Comparison of ENCODE assay signal across 17 mouse cellular contexts in genomic region chr12:103040136-103040535, GRCm38 (mm10).
DNase-seq lines count a peak whose midpoint lies in the region; ATAC-seq and TF ChIP-seq lines count a peak whose summit lies in the region.
"Had no signal": no experiment of that assay in that cellular context is flagged by ENCODE, and none has a peak within 500 bp of the region (broad histone marks: within the 10 kb centered on the region; RNA-seq: fewer than 3 reads in every experiment).

No protein-coding gene starts in this region.

- DNase-seq in heart, adult 11 months: peak; percentile 70
- DNase-seq in heart, postnatal 4 days: no peak
- DNase-seq in hindbrain, postnatal 0 days (ENCODE audit: low spot score): peak; percentile 56
- DNase-seq in lung, postnatal 0 days (ENCODE audit: low spot score): peak; percentile 13
- DNase-seq in lung, postnatal 14 days: no peak
- peak; percentile 25 for DNase-seq in limb, embryonic 10.5 days (ENCODE audit: low spot score)
- DNase-seq in frontal cortex, postnatal 10 days (ENCODE audit: low spot score in 2 of 2): no peak
- DNase-seq: adrenal gland, adult 8-10 months; adrenal gland, postnatal 36 days; gastrocnemius, postnatal 10 days; heart, postnatal 14 days had no signal

- WGBS in hindbrain, postnatal 0 days: 69% methylated on average over 2 of the region's 2 CpGs
- 87% methylated on average over 2 of the region's 2 CpGs for WGBS in hindbrain, embryonic 13.5 days
- 53% methylated on average over 2 of the region's 2 CpGs for WGBS in lung, postnatal 0 days
- 89% methylated on average over 2 of the region's 2 CpGs for WGBS in limb, embryonic 10.5 days

- TF ChIP-seq EP300 in lung, postnatal 0 days (IDR thresholded peaks at IDR 0.05): no peak

- no peak overlapping the region for H3K4me2 ChIP-seq in hindbrain, postnatal 0 days (ENCODE audit: low read depth, low read length)
- H3K4me2 ChIP-seq in hindbrain, embryonic 13.5 days: no peak overlapping the region
- no peak overlapping the region for H3K4me2 ChIP-seq in lung, postnatal 0 days (replicated peaks; ENCODE audit: low read depth, low read length)
- H3K4me2 ChIP-seq: embryonic facial prominence, embryonic 12.5 days; forebrain, embryonic 15.5 days had no signal

- H3K9ac ChIP-seq in hindbrain, postnatal 0 days (replicated peaks; ENCODE audit: low read length): no peak overlapping the region
- no peak overlapping the region for H3K9ac ChIP-seq in hindbrain, embryonic 13.5 days
- H3K9ac ChIP-seq in lung, postnatal 0 days (replicated peaks; ENCODE audit: low read depth): no peak overlapping the region
- H3K9ac ChIP-seq: embryonic facial prominence, embryonic 12.5 days; forebrain, embryonic 15.5 days had no signal

- H3K27me3 ChIP-seq in hindbrain, postnatal 0 days (ENCODE audit: insufficient read depth, low read length): no peaks in the 10 kb centered on the region
- H3K27me3 ChIP-seq in hindbrain, embryonic 13.5 days: no peaks in the 10 kb centered on the region
- no peaks in the 10 kb centered on the region for H3K27me3 ChIP-seq in lung, postnatal 0 days (replicated peaks; ENCODE audit: insufficient read depth, low read length)
- H3K27me3 ChIP-seq in limb, embryonic 10.5 days (ENCODE audit: low read depth, poor library complexity, severe bottlenecking): no peaks in the 10 kb centered on the region
- H3K27me3 ChIP-seq: embryonic facial prominence, embryonic 12.5 days; forebrain, embryonic 15.5 days had no signal

- no peak overlapping the region for H3K4me3 ChIP-seq in hindbrain, postnatal 0 days (ENCODE audit: low read length)
- no peak overlapping the region for H3K4me3 ChIP-seq in hindbrain, embryonic 13.5 days
- H3K4me3 ChIP-seq in lung, postnatal 0 days (ENCODE audit: low read depth, low read length): no peak overlapping the region
- no peak overlapping the region for H3K4me3 ChIP-seq in limb, embryonic 10.5 days
- H3K4me3 ChIP-seq: embryonic facial prominence, embryonic 12.5 days; forebrain, embryonic 15.5 days; hindbrain, embryonic 10.5 days had no signal

- no peak overlapping the region for H3K27ac ChIP-seq in hindbrain, postnatal 0 days
- no peak overlapping the region for H3K27ac ChIP-seq in hindbrain, embryonic 13.5 days
- no peak overlapping the region for H3K27ac ChIP-seq in lung, postnatal 0 days (ENCODE audit: low read length)
- H3K27ac ChIP-seq in limb, embryonic 10.5 days: no peak overlapping the region
- H3K27ac ChIP-seq: embryonic facial prominence, embryonic 12.5 days; forebrain, embryonic 15.5 days; hindbrain, embryonic 10.5 days had no signal

- ATAC-seq in hindbrain, postnatal 0 days: peak; percentile 67; the same call in 1 of the 2 replicates
- no peak for ATAC-seq in hindbrain, embryonic 13.5 days (ENCODE audit: low FRiP score)
- ATAC-seq in lung, postnatal 0 days: peak; percentile 25; the same call in 1 of the 2 replicates
- ATAC-seq: forebrain, embryonic 15.5 days; inflammation-experienced regulatory T-cells, adult 6 months; intestine, postnatal 0 days had no signal

- H3K4me1 ChIP-seq in hindbrain, postnatal 0 days (ENCODE audit: insufficient read depth, low read length): no peaks in the 10 kb centered on the region
- no peaks in the 10 kb centered on the region; the same call in 1 of the 2 replicates for H3K4me1 ChIP-seq in hindbrain, embryonic 13.5 days (replicated peaks)
- H3K4me1 ChIP-seq in lung, postnatal 0 days (ENCODE audit: insufficient read depth, low read depth, low read length): no peaks in the 10 kb centered on the region
- no peaks in the 10 kb centered on the region for H3K4me1 ChIP-seq in limb, embryonic 10.5 days
- H3K4me1 ChIP-seq: embryonic facial prominence, embryonic 12.5 days had no signal

- no peak for TF ChIP-seq CTCF in hindbrain, postnatal 0 days (IDR thresholded peaks at IDR 0.05; ENCODE audit: low read depth)
- no peak for TF ChIP-seq CTCF in lung, postnatal 0 days (IDR thresholded peaks at IDR 0.05)

- H3K9me3 ChIP-seq in hindbrain, postnatal 0 days (ENCODE audit: low read length): no peaks in the 10 kb centered on the region
- H3K9me3 ChIP-seq in hindbrain, embryonic 13.5 days: no peaks in the 10 kb centered on the region
- no peaks in the 10 kb centered on the region for H3K9me3 ChIP-seq in lung, postnatal 0 days (ENCODE audit: low read length)
- no peaks in the 10 kb centered on the region for H3K9me3 ChIP-seq in limb, embryonic 10.5 days (replicated peaks)
- H3K9me3 ChIP-seq: embryonic facial prominence, embryonic 12.5 days; forebrain, embryonic 15.5 days had no signal

- no peaks in the 10 kb centered on the region for H3K36me3 ChIP-seq in hindbrain, postnatal 0 days (ENCODE audit: insufficient read depth, low read length)
- H3K36me3 ChIP-seq in hindbrain, embryonic 13.5 days: peaks cover 8% of the 10 kb centered on the region
- no peaks in the 10 kb centered on the region for H3K36me3 ChIP-seq in lung, postnatal 0 days (ENCODE audit: insufficient read depth, low read length)
- no peaks in the 10 kb centered on the region for H3K36me3 ChIP-seq in limb, embryonic 10.5 days
- H3K36me3 ChIP-seq: embryonic facial prominence, embryonic 12.5 days had no signal

Comparison
In these comparisons a context has a peak if more than half of its experiments do, and no peak if none do; other contexts are left out.
1. DNase-seq: peak in heart, adult 11 months (single experiment), hindbrain, postnatal 0 days (single experiment), lung, postnatal 0 days (single experiment) and limb, embryonic 10.5 days (single experiment); none in heart, postnatal 4 days (single experiment), lung, postnatal 14 days (single experiment) and frontal cortex, postnatal 10 days (0 of 2).